Mouse (Mus musculus) G1E (cell line): Measurements from ENCODE around the gene Wdr11.

Experiments
- CTCF ChIP-seq: IDR thresholded peaks from 2 replicates; pipeline ENCODE4 v1.5.1; 2012; ENCODE audit warnings: low read depth, low read length, inconsistent platforms, mixed read lengths
- GATA1 ChIP-seq: IDR thresholded peaks from 2 replicates; pipeline ENCODE4 v1.6.1; 2012; ENCODE audit warnings: borderline replicate concordance, low read length, inconsistent platforms, mixed read lengths
- POLR2AphosphoS5 ChIP-seq: IDR thresholded peaks from 2 replicates; pipeline ENCODE4 v1.6.1; 2012; ENCODE audit warnings: low read depth, low read length, inconsistent platforms; ENCODE audit not compliant: insufficient replicate concordance
- TAL1 ChIP-seq: conservative IDR thresholded peaks from 2 replicates; pipeline ENCODE4 v1.6.1; 2012; ENCODE audit warnings: low read depth, low read length, inconsistent platforms, mixed read lengths

- TF ChIP-seq GATA1 (no peak), CTCF (no peak), TAL1 (no peak), POLR2AphosphoS5 (no peak)
These were observed 70.6 kb downstream of the Wdr11 start for GRCm38 (mm10) chr7:129662051-129662789.
